Mouse (Mus musculus): ENCODE data around the gene Dvl1.

DNA sequence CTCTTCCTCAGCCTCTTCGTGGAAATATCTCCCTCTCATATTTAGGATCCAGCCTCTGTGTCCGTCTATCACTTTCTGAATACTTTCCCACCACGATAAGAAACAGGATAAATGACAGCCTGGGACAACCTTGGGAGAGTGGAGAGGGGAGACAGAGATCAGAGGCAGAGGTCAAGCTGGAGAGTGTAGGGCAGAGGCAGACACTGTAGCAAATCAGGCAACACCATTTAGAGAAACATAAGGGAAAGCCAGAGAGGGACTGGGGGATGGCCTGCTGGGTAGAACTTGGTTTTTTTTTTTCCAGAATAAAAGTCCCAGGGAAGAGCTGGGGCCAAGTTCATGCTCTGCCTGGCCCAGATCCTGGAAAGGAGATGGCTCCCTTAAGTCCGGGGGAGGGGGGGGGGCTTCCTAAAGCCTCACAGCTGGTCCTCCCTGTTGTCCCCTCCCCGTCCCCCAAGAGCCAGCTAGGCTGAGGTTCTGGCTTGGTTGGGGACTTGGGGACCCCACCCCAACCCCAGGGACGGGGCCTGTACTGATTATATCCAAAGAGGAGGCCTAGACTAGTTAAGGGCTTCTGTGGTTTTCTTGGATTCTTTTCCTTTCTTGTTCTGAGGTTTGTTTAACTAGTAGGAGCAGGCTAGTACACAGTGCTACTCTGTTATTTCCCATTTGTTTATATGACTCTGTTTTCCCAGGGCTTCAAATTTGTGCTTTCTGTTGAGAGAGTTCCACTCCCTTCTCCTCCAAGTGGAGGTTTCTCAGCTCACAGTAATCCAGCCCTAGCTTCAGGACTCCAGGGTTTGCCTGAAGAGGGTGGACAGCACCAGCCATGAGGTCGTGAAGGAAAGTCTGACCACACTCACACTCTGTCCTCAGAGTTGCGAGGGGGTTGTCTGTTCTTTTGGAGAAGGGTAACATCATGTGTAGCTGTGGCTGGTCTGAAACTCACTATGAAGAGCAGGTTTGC is 8.7 kb upstream of the Dvl1 start:
- no peak for TF ChIP-seq MAX (IDR thresholded peaks at IDR 0.05; ENCODE audit: low read length)
- no peak for TF ChIP-seq ZC3H11A (IDR thresholded peaks at IDR 0.05; ENCODE audit: low read depth, low read length)
- no peak for TF ChIP-seq POLR2A (IDR thresholded peaks at IDR 0.05; ENCODE audit: low read depth, low read length)
- TF ChIP-seq MAFK (IDR thresholded peaks at IDR 0.05; ENCODE audit: insufficient replicate concordance, low read length) = no peak
- TF ChIP-seq CTCF (conservative IDR thresholded peaks at IDR 0.05 in 1 of 2, IDR thresholded peaks at IDR 0.05 in 1 of 2; ENCODE audit: low read depth in 2 of 2, low read length in 2 of 2) = no peak
- no peak for TF ChIP-seq HCFC1 (IDR thresholded peaks at IDR 0.05; ENCODE audit: low read depth, low read length)

Measured in CH12.LX (cell line).